In genomic region chr3:95015891-95016531, GRCm38 (mm10) we compare ENCODE assay signal across 8 mouse cellular contexts. TPM values are rescaled to one million over a fixed set of nuclear protein-coding genes. Genes with fewer than 3 reads are reported as not detected.
DNase-seq lines count a peak whose midpoint lies in the region; ATAC-seq and TF ChIP-seq lines count a peak whose summit lies in the region.

No protein-coding gene starts in this region.

- no peak for TF ChIP-seq CTCF in G1E (IDR thresholded peaks at IDR 0.05; ENCODE audit: low read depth, low read length)
- TF ChIP-seq CTCF in layer of hippocampus, adult 2 months (conservative IDR thresholded peaks at IDR 0.05), result no peak
- TF ChIP-seq CTCF in lung, embryonic 14.5 days (IDR thresholded peaks at IDR 0.05; ENCODE audit: low read depth), result no peak
- TF ChIP-seq CTCF in olfactory bulb, adult 2 months (IDR thresholded peaks at IDR 0.05; ENCODE audit: insufficient read depth, low read depth, low read length), result no peak
- TF ChIP-seq CTCF in thymus, adult 2 months (IDR thresholded peaks at IDR 0.05; ENCODE audit: borderline replicate concordance, control insufficient read depth, extremely low read depth, insufficient read depth, low read length, poor library complexity), result no peak

- WGBS in forebrain, embryonic 16.5 days, result under 1% methylated on average over 40 of the region's 40 CpGs
- WGBS in lung, embryonic 14.5 days, result under 1% methylated on average over 39 of the region's 40 CpGs
- under 1% methylated on average over 40 of the region's 40 CpGs for WGBS in olfactory bulb, adult 2 months
- WGBS in thymus, adult 2 months, result under 1% methylated on average over 40 of the region's 40 CpGs

- peak overlapping the region; percentile 78 for H3K4me3 ChIP-seq in G1E (ENCODE audit: low read depth, low read length)
- H3K4me3 ChIP-seq in forebrain, embryonic 16.5 days (replicated peaks; ENCODE audit: low read length), result peak overlapping the region; percentile 86
- peak overlapping the region; percentile 78 for H3K4me3 ChIP-seq in layer of hippocampus, adult 2 months
- H3K4me3 ChIP-seq in lung, embryonic 14.5 days (ENCODE audit: low read depth, low read length), result peak overlapping the region; percentile 84
- H3K4me3 ChIP-seq in olfactory bulb, adult 2 months (ENCODE audit: insufficient read depth, low read depth, low read length), result peak overlapping the region; percentile 73
- H3K4me3 ChIP-seq in thymus, adult 2 months (ENCODE audit: control insufficient read depth, insufficient read depth, low read length), result peak overlapping the region; percentile 78

- intact Hi-C loops in heart, postnatal 36 days (cut with DNase I), result no loop called here

- H3K4me2 ChIP-seq in forebrain, embryonic 16.5 days (ENCODE audit: low read length), result peak overlapping the region; percentile 82
- peak overlapping the region; percentile 91 for H3K4me2 ChIP-seq in lung, embryonic 14.5 days

- peak overlapping the region; percentile 75 for H3K9ac ChIP-seq in forebrain, embryonic 16.5 days (replicated peaks; ENCODE audit: low read depth, low read length)
- H3K9ac ChIP-seq in lung, embryonic 14.5 days, result peak overlapping the region; percentile 78

- peaks cover 55% of the 10 kb centered on the region for H3K36me3 ChIP-seq in G1E (replicated peaks)
- peaks cover 12% of the 10 kb centered on the region for H3K36me3 ChIP-seq in forebrain, embryonic 16.5 days (ENCODE audit: control insufficient read depth, insufficient read depth)
- H3K36me3 ChIP-seq in lung, embryonic 14.5 days (ENCODE audit: insufficient read depth), result peaks cover 15% of the 10 kb centered on the region
- H3K36me3 ChIP-seq in thymus, adult 2 months (ENCODE audit: control insufficient read depth, insufficient read depth, low read length), result peaks cover 11% of the 10 kb centered on the region

- no peaks in the 10 kb centered on the region for H3K9me3 ChIP-seq in G1E (replicated peaks)
- no peaks in the 10 kb centered on the region for H3K9me3 ChIP-seq in forebrain, embryonic 16.5 days (ENCODE audit: control insufficient read depth, low read length)
- no peaks in the 10 kb centered on the region for H3K9me3 ChIP-seq in lung, embryonic 14.5 days (ENCODE audit: low read depth, low read length)

- DNase-seq in G1E (ENCODE audit: low spot score), result peak; percentile 97
- peak; percentile 97 for DNase-seq in cerebellum, adult 18-20 months
- peak; percentile 94 for DNase-seq in heart, postnatal 36 days
- DNase-seq in layer of hippocampus, adult 2 months (ENCODE audit: low spot score in 2 of 2), result peak; percentile 87 to 94
- peak; percentile 93 for DNase-seq in lung, embryonic 14.5 days
- peak; percentile 93 for DNase-seq in thymus, adult 2 months

- TF ChIP-seq POLR2A in olfactory bulb, adult 2 months (IDR thresholded peaks at IDR 0.05; ENCODE audit: insufficient read depth, low read depth, low read length), result no peak
- TF ChIP-seq POLR2A in thymus, adult 2 months (IDR thresholded peaks at IDR 0.05; ENCODE audit: control insufficient read depth, extremely low read depth, insufficient read depth, low read length, poor library complexity), result peak; percentile 25

- peak overlapping the region; percentile 97 for H3K27ac ChIP-seq in forebrain, embryonic 16.5 days (ENCODE audit: low read length)
- peak overlapping the region; percentile 92 for H3K27ac ChIP-seq in layer of hippocampus, adult 2 months
- peak overlapping the region; percentile 99 for H3K27ac ChIP-seq in lung, embryonic 14.5 days (ENCODE audit: low read depth)
- H3K27ac ChIP-seq in olfactory bulb, adult 2 months (ENCODE audit: insufficient read depth, low read depth, low read length), result peak overlapping the region; percentile 91
- peak overlapping the region; percentile 95 for H3K27ac ChIP-seq in thymus, adult 2 months (ENCODE audit: control insufficient read depth, insufficient read depth, low read length)

- H3K27me3 ChIP-seq in G1E (ENCODE audit: insufficient read depth, low read length), result no peaks in the 10 kb centered on the region
- H3K27me3 ChIP-seq in forebrain, embryonic 16.5 days (replicated peaks; ENCODE audit: control insufficient read depth, insufficient read depth, low read length), result no peaks in the 10 kb centered on the region
- no peaks in the 10 kb centered on the region for H3K27me3 ChIP-seq in lung, embryonic 14.5 days (ENCODE audit: insufficient read depth, low read length)
- no peaks in the 10 kb centered on the region for H3K27me3 ChIP-seq in thymus, adult 2 months (ENCODE audit: control insufficient read depth, insufficient read depth, low read length)

- peak; percentile 66 for ATAC-seq in G1E (ENCODE audit: extremely low read depth, insufficient number of reproducible peaks, low FRiP score, poor library complexity, severe bottlenecking)
- ATAC-seq in forebrain, embryonic 16.5 days, result peak; percentile 61
- ATAC-seq in lung, embryonic 14.5 days (ENCODE audit: insufficient read depth), result peak; percentile 63

- peaks cover 48% of the 10 kb centered on the region for H3K4me1 ChIP-seq in G1E (ENCODE audit: insufficient read depth, low read depth, low read length)
- peaks cover 24% of the 10 kb centered on the region for H3K4me1 ChIP-seq in forebrain, embryonic 16.5 days (replicated peaks; ENCODE audit: control insufficient read depth, insufficient read depth, low read length)
- H3K4me1 ChIP-seq in lung, embryonic 14.5 days (ENCODE audit: insufficient read depth), result peaks cover 8% of the 10 kb centered on the region; the same call in 1 of the 2 replicates
- H3K4me1 ChIP-seq in olfactory bulb, adult 2 months (ENCODE audit: control insufficient read depth, insufficient read depth, low read length), result peaks cover 13% of the 10 kb centered on the region
- peaks cover 13% of the 10 kb centered on the region for H3K4me1 ChIP-seq in thymus, adult 2 months (replicated peaks; ENCODE audit: control insufficient read depth, insufficient read depth, low read length)

RNA-seq across cellular contexts. Expression of gene Zfp687, which starts 0.8 kb away (rescaled TPM):
- total RNA-seq in G1E (2014; fragmentation: Nextera tagmentation), result 44.7 and 52.9 TPM in 2 replicates
- total RNA-seq in G1E (2017), result 22.4 and 27.5 TPM in 2 replicates
- polyA plus RNA-seq in G1E (2012), result 64.0 and 72.5 TPM in 2 replicates
- polyA plus RNA-seq in forebrain, embryonic 16.5 days (2015; fragmentation: Nextera tagmentation; extraction: Ambion mirVana), result 20.0 and 20.7 TPM in 2 replicates
- total RNA-seq in heart, postnatal 36 days (2021), result 10 to 100 TPM; 11.4 to 15.8 TPM
- 10 to 100 TPM; 26.2 to 26.6 TPM for total RNA-seq in layer of hippocampus, adult 2 months (2021)
- polyA plus RNA-seq in lung, embryonic 14.5 days (2014; fragmentation: Nextera tagmentation; extraction: Ambion mirVana), result 28.1 and 31.7 TPM in 2 replicates
- 132 TPM in 1 of 2 replicates, not detected in the other for polyA plus RNA-seq in olfactory bulb, adult 2 months (2012; ENCODE audit: insufficient read depth, insufficient read length, low replicate concordance, missing spikeins)
- polyA plus RNA-seq in thymus, adult 2 months (2012; rRNA removed), result 57.1 and 61.2 TPM in 2 replicates

RNA-seq across cellular contexts. Expression of gene Psmd4, which starts 26.4 kb away (rescaled TPM):
- 92.0 and 92.7 TPM in 2 replicates for total RNA-seq in G1E (2014; fragmentation: Nextera tagmentation)
- total RNA-seq in G1E (2017), result 374 and 411 TPM in 2 replicates
- polyA plus RNA-seq in G1E (2012), result 108 and 177 TPM in 2 replicates
- polyA plus RNA-seq in forebrain, embryonic 16.5 days (2015; fragmentation: Nextera tagmentation; extraction: Ambion mirVana), result 286 and 291 TPM in 2 replicates
- total RNA-seq in heart, postnatal 36 days (2021), result 100 to 1,000 TPM; 136 to 151 TPM
- 100 to 1,000 TPM; 158 to 160 TPM for total RNA-seq in layer of hippocampus, adult 2 months (2021)
- polyA plus RNA-seq in lung, embryonic 14.5 days (2014; fragmentation: Nextera tagmentation; extraction: Ambion mirVana), result 236 and 250 TPM in 2 replicates
- 457 TPM in 1 of 2 replicates, not detected in the other for polyA plus RNA-seq in olfactory bulb, adult 2 months (2012; ENCODE audit: insufficient read depth, insufficient read length, low replicate concordance, missing spikeins)
- 212 and 227 TPM in 2 replicates for polyA plus RNA-seq in thymus, adult 2 months (2012; rRNA removed)

RNA-seq across cellular contexts. Expression of gene Pi4kb, which starts 41.5 kb away (rescaled TPM):
- 39.8 and 70.6 TPM in 2 replicates for total RNA-seq in G1E (2014; fragmentation: Nextera tagmentation)
- 36.8 and 37.4 TPM in 2 replicates for total RNA-seq in G1E (2017)
- 11.7 and 11.8 TPM in 2 replicates for polyA plus RNA-seq in G1E (2012)
- 26.4 and 29.7 TPM in 2 replicates for polyA plus RNA-seq in forebrain, embryonic 16.5 days (2015; fragmentation: Nextera tagmentation; extraction: Ambion mirVana)
- 10 to 100 TPM; 24.6 to 30.3 TPM for total RNA-seq in heart, postnatal 36 days (2021)
- total RNA-seq in layer of hippocampus, adult 2 months (2021), result 10 to 100 TPM; 58.7 to 64.4 TPM
- 24.7 and 25.9 TPM in 2 replicates for polyA plus RNA-seq in lung, embryonic 14.5 days (2014; fragmentation: Nextera tagmentation; extraction: Ambion mirVana)
- not detected in 2 replicates for polyA plus RNA-seq in olfactory bulb, adult 2 months (2012; ENCODE audit: insufficient read depth, insufficient read length, low replicate concordance, missing spikeins)
- polyA plus RNA-seq in thymus, adult 2 months (2012; rRNA removed), result 59.0 and 62.3 TPM in 2 replicates

Comparison
In these comparisons a context has a peak if more than half of its experiments do, and no peak if none do; other contexts are left out.
1. Peak in every context shown above with its lines: DNase-seq, ATAC-seq, H3K4me3 ChIP-seq and H3K27ac ChIP-seq.